Mouse (Mus musculus): ENCODE data around the gene Glrx5. TPM values are rescaled to one million over a fixed set of nuclear protein-coding genes. Genes with fewer than 3 reads are reported as not detected.

Gene Glrx5
- total and polyA plus RNA-seq, 3 experiments = 108 to 291 TPM; not detected in 1

- peaks cover 9 to 43% of the 10 kb centered on the region in 2 experiments for H3K4me1 ChIP-seq (ENCODE audit: control insufficient read depth in 1 of 2, insufficient read depth in 2 of 2, low read length in 2 of 2)
- no peak overlapping the region for H3K27ac ChIP-seq (ENCODE audit: control insufficient read depth, low read depth, low read length)
- H3K27me3 ChIP-seq (ENCODE audit: control insufficient read depth in 1 of 2, insufficient read depth in 2 of 2, low read length in 2 of 2) = no peaks in the 10 kb centered on the region
- no peak for DNase-seq (ENCODE audit: low read depth, low spot score)
- H3K79me2 ChIP-seq (ENCODE audit: control insufficient read depth, insufficient read depth, low read length, poor library complexity) = peaks cover 23% of the 10 kb centered on the region
- H3K4me3 ChIP-seq (ENCODE audit: control insufficient read depth in 1 of 2, insufficient read depth in 1 of 2, low read depth in 2 of 2, low read length in 2 of 2) = no peak overlapping the region
- H3K9me3 ChIP-seq (replicated peaks; ENCODE audit: insufficient read depth, low read length) = no peaks in the 10 kb centered on the region
- H3K9ac ChIP-seq (ENCODE audit: control insufficient read depth, low read depth, low read length, poor library complexity, severe bottlenecking) = no peak overlapping the region
- H3K36me3 ChIP-seq (ENCODE audit: control insufficient read depth in 1 of 2, insufficient read depth in 2 of 2, low read length in 2 of 2) = peaks cover 0 to 30% of the 10 kb centered on the region in 2 experiments; a peak in 2 of 4 replicates
- TF ChIP-seq RAD21 (IDR thresholded peaks at IDR 0.05; ENCODE audit: low read depth, low read length) (no peak), TCF12 (IDR thresholded peaks at IDR 0.05; ENCODE audit: low read depth, low read length) (no peak), CHD1 (IDR thresholded peaks at IDR 0.05; ENCODE audit: low read depth, low read length) (no peak), USF2 (IDR thresholded peaks at IDR 0.05; ENCODE audit: borderline replicate concordance in 1 of 2, insufficient read depth in 1 of 2, low read depth in 1 of 2, low read length in 2 of 2) (no peak), ZKSCAN1 (IDR thresholded peaks at IDR 0.05; ENCODE audit: low read depth, low read length) (no peak), MYB (IDR thresholded peaks at IDR 0.05; ENCODE audit: low read depth, low read length) (no peak), KAT2A (conservative IDR thresholded peaks at IDR 0.05; ENCODE audit: low read depth, low read length) (no peak), MXI1 (IDR thresholded peaks at IDR 0.05; ENCODE audit: low read depth, low read length) (no peak), ZMIZ1 (IDR thresholded peaks at IDR 0.05; ENCODE audit: low read depth, low read length) (no peak), ETS1 (IDR thresholded peaks at IDR 0.05; ENCODE audit: low read depth, low read length) (no peak), USF1 (IDR thresholded peaks at IDR 0.05; ENCODE audit: low read depth, low read length) (no peak), SIN3A (IDR thresholded peaks at IDR 0.05; ENCODE audit: low read length) (no peak)
Observed at GRCm38 (mm10) chr12:105004956-105005714, 27.4 kb upstream of the Glrx5 start.

DNA sequence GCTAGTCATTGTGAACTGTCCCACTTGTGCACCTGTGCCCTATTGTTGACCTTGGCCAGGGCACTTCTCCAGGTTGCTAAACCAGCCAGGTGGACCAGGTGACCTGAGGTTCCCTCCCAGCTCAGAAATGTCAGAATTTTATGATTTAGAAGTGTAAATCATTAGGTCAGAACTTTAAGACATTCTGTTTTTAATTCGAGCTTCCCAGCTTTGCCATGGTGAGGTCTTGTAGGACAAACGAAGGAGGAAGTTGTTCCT is 26.8 kb upstream of the Glrx5 start:
- H3K36me3 ChIP-seq (ENCODE audit: control insufficient read depth in 1 of 2, insufficient read depth in 2 of 2, low read length in 2 of 2) = peaks cover 0 to 30% of the 10 kb centered on the region in 2 experiments; a peak in 2 of 4 replicates
- H3K4me3 ChIP-seq (ENCODE audit: control insufficient read depth in 1 of 2, insufficient read depth in 1 of 2, low read depth in 2 of 2, low read length in 2 of 2) = no peak overlapping the region; a peak in 1 of 4 replicates
- TF ChIP-seq MAFK (IDR thresholded peaks at IDR 0.05; ENCODE audit: borderline replicate concordance, low read depth, low read length) (no peak), NELFE (IDR thresholded peaks at IDR 0.05; ENCODE audit: low read depth, low read length) (no peak)
- peak overlapping the region; percentile 38 for H3K9ac ChIP-seq (ENCODE audit: control insufficient read depth, low read depth, low read length, poor library complexity, severe bottlenecking)
- H3K27ac ChIP-seq (ENCODE audit: control insufficient read depth, low read depth, low read length) = peak overlapping the region; percentile 29
- H3K27me3 ChIP-seq (ENCODE audit: control insufficient read depth in 1 of 2, insufficient read depth in 2 of 2, low read length in 2 of 2) = no peaks in the 10 kb centered on the region
- DNase-seq (ENCODE audit: low read depth, low spot score) = no peak
- H3K79me2 ChIP-seq (ENCODE audit: control insufficient read depth, insufficient read depth, low read length, poor library complexity) = peaks cover 23% of the 10 kb centered on the region
- H3K4me1 ChIP-seq (ENCODE audit: control insufficient read depth in 1 of 2, insufficient read depth in 2 of 2, low read length in 2 of 2) = peaks cover 11 to 46% of the 10 kb centered on the region in 2 experiments
- H3K9me3 ChIP-seq (replicated peaks; ENCODE audit: insufficient read depth, low read length) = no peaks in the 10 kb centered on the region
